Mouse (Mus musculus) MEL (cell line): ENCODE measurements around the gene Bcar1. TPM values are rescaled to one million over a fixed set of nuclear protein-coding genes. Genes with fewer than 3 reads are reported as not detected.

Experiments
- DNase-seq: peaks from one replicate; pipeline ENCODE4 v3.0.0; 2011; ENCODE audit warnings: low read depth, low spot score
- H3K27ac ChIP-seq: 2 replicates; pipeline ENCODE4 v1.5.1; 2012; ENCODE audit warnings: low read depth, mild to moderate bottlenecking, control low read depth, low read length, moderate library complexity; ENCODE audit not compliant: control insufficient read depth
- H3K27me3 ChIP-seq, 2 experiments: fragments of 150-350 bp in 1 of 2; sonication (generic) in 1 of 2; 2 replicates each; pipeline ENCODE4 v1.6.1; 2012; ENCODE audit warnings: low read length in 2 of 2, mild to moderate bottlenecking in 2 of 2, improper control_type of control experiment in 1 of 2, moderate library complexity in 1 of 2; ENCODE audit not compliant: insufficient read depth in 2 of 2, control insufficient read depth in 1 of 2
- H3K36me3 ChIP-seq, 2 experiments: 2 replicates each; pipeline ENCODE4 v1.6.1; 2012 to 2014; ENCODE audit warnings: low read length in 2 of 2, improper control_type of control experiment in 1 of 2, inconsistent platforms in 1 of 2, mild to moderate bottlenecking in 1 of 2; ENCODE audit not compliant: insufficient read depth in 2 of 2, control insufficient read depth in 1 of 2
- H3K4me1 ChIP-seq, 2 experiments: fragments of 150-350 bp in 1 of 2; sonication (generic) in 1 of 2; 2 replicates each; pipeline ENCODE4 v1.6.1; 2012; ENCODE audit warnings: low read length in 2 of 2, improper control_type of control experiment in 1 of 2, mild to moderate bottlenecking in 1 of 2; ENCODE audit not compliant: insufficient read depth in 2 of 2, control insufficient read depth in 1 of 2
- H3K4me3 ChIP-seq, 2 experiments: fragments of 150-350 bp in 1 of 2; sonication (generic) in 1 of 2; 2 replicates each; pipeline ENCODE4 v1.5.1; 2012; ENCODE audit warnings: low read depth in 2 of 2, low read length in 2 of 2, mild to moderate bottlenecking in 2 of 2, moderate library complexity in 2 of 2, control low read depth in 1 of 2, improper control_type of control experiment in 1 of 2; ENCODE audit not compliant: control insufficient read depth in 1 of 2, insufficient read depth in 1 of 2
- H3K79me2 ChIP-seq: 2 replicates; pipeline ENCODE4 v1.6.1; 2012; ENCODE audit warnings: mild to moderate bottlenecking, low read length, moderate library complexity; ENCODE audit not compliant: control insufficient read depth, poor library complexity, insufficient read depth
- H3K9ac ChIP-seq: 2 replicates; pipeline ENCODE4 v1.6.1; 2012; ENCODE audit warnings: low read depth, mild to moderate bottlenecking, control low read depth, low read length, moderate library complexity; ENCODE audit not compliant: control insufficient read depth, poor library complexity, severe bottlenecking
- H3K9me3 ChIP-seq: fragments of 150-350 bp; sonication (generic); replicated peaks from 2 replicates; pipeline ENCODE4 v1.6.1; 2012; ENCODE audit warnings: mild to moderate bottlenecking, low read length, improper control_type of control experiment, moderate library complexity; ENCODE audit not compliant: insufficient read depth
- CHD1 ChIP-seq: IDR thresholded peaks from 2 replicates; pipeline ENCODE4 v1.6.1; 2012; ENCODE audit warnings: low read depth, mild to moderate bottlenecking, inconsistent platforms, low read length, improper control_type of control experiment
- CHD2 ChIP-seq: IDR thresholded peaks from 2 replicates; pipeline ENCODE4 v1.6.1; 2011; ENCODE audit warnings: low read length, improper control_type of control experiment
- E2F4 ChIP-seq: IDR thresholded peaks from 2 replicates; pipeline ENCODE4 v1.6.1; 2011; ENCODE audit warnings: low read depth, low read length, improper control_type of control experiment, borderline replicate concordance
- ELF1 ChIP-seq: IDR thresholded peaks from 2 replicates; pipeline ENCODE4 v1.6.1; 2014; ENCODE audit warnings: low read depth, mild to moderate bottlenecking, inconsistent platforms, low read length, improper control_type of control experiment, moderate library complexity
- EP300 ChIP-seq, 2 experiments: IDR thresholded peaks; 2 replicates each; pipeline ENCODE4 v1.6.1; 2011; ENCODE audit warnings: improper control_type of control experiment in 2 of 2, low read length in 2 of 2, low read depth in 1 of 2, mild to moderate bottlenecking in 1 of 2
- ETS1 ChIP-seq: IDR thresholded peaks from 2 replicates; pipeline ENCODE4 v1.6.1; 2012; ENCODE audit warnings: low read depth, mild to moderate bottlenecking, inconsistent platforms, low read length, improper control_type of control experiment, moderate library complexity
- HCFC1 ChIP-seq: IDR thresholded peaks from 2 replicates; pipeline ENCODE4 v1.6.1; 2012; ENCODE audit warnings: low read depth, mild to moderate bottlenecking, inconsistent platforms, low read length, improper control_type of control experiment, moderate library complexity
- JUND ChIP-seq: IDR thresholded peaks from 2 replicates; pipeline ENCODE4 v1.6.1; 2011; ENCODE audit warnings: low read depth, mild to moderate bottlenecking, improper control_type of control experiment, low read length
- MAFK ChIP-seq: IDR thresholded peaks from 2 replicates; pipeline ENCODE4 v1.6.1; 2011; ENCODE audit warnings: low read depth, mild to moderate bottlenecking, low read length, improper control_type of control experiment, borderline replicate concordance
- MAX ChIP-seq: IDR thresholded peaks from 2 replicates; pipeline ENCODE4 v1.6.1; 2011; ENCODE audit warnings: low read length, improper control_type of control experiment
- MAZ ChIP-seq: IDR thresholded peaks from 2 replicates; pipeline ENCODE4 v1.6.1; 2012; ENCODE audit warnings: low read depth, mild to moderate bottlenecking, inconsistent platforms, low read length, improper control_type of control experiment
- MXI1 ChIP-seq: IDR thresholded peaks from 2 replicates; pipeline ENCODE4 v1.6.1; 2011; ENCODE audit warnings: mild to moderate bottlenecking, low read depth, low read length, improper control_type of control experiment
- MYC ChIP-seq: IDR thresholded peaks from 2 replicates; pipeline ENCODE4 v1.6.1; 2011; ENCODE audit warnings: low read depth, mild to moderate bottlenecking, low read length, improper control_type of control experiment, moderate library complexity
- POLR2A ChIP-seq, 2 experiments: IDR thresholded peaks; 2 replicates each; pipeline ENCODE4 v1.6.1; 2011 to 2012; ENCODE audit warnings: low read length in 2 of 2, mild to moderate bottlenecking in 2 of 2, control low read depth in 1 of 2, improper control_type of control experiment in 1 of 2, low read depth in 1 of 2, moderate library complexity in 1 of 2; ENCODE audit not compliant: control insufficient read depth in 1 of 2, insufficient read depth in 1 of 2, poor library complexity in 1 of 2
- SIN3A ChIP-seq: IDR thresholded peaks from 2 replicates; pipeline ENCODE4 v1.6.1; 2012; ENCODE audit warnings: low read length, improper control_type of control experiment, inconsistent platforms
- SMC3 ChIP-seq: IDR thresholded peaks from 2 replicates; pipeline ENCODE4 v1.6.1; 2011; ENCODE audit warnings: low read depth, low read length, improper control_type of control experiment
- TAL1 ChIP-seq: IDR thresholded peaks from 2 replicates; pipeline ENCODE4 v1.6.1; 2012; ENCODE audit warnings: mild to moderate bottlenecking, inconsistent platforms, low read length, moderate library complexity, mixed read lengths
- TBP ChIP-seq: IDR thresholded peaks from 2 replicates; pipeline ENCODE4 v1.8.0; 2011; ENCODE audit warnings: low read depth, low read length, improper control_type of control experiment
- ZC3H11A ChIP-seq: IDR thresholded peaks from 2 replicates; pipeline ENCODE4 v1.6.1; 2012; ENCODE audit warnings: low read depth, mild to moderate bottlenecking, inconsistent platforms, low read length, improper control_type of control experiment
- ZKSCAN1 ChIP-seq: IDR thresholded peaks from 2 replicates; pipeline ENCODE4 v1.6.1; 2012; ENCODE audit warnings: low read depth, mild to moderate bottlenecking, inconsistent platforms, low read length, improper control_type of control experiment, moderate library complexity
- polyA plus RNA-seq, 2 experiments: library from polyadenylated mRNA; stranded (reverse) in 1 of 2; unstranded in 1 of 2; fragments of >175 nt in 1 of 2; fragments of >200 nt in 1 of 2; gene quantifications; 2 replicates each; pipeline versions ENCODE4 v1.2.1 to v1.2.4; 2012; ENCODE audit warnings: low replicate concordance in 2 of 2, low read depth in 1 of 2; ENCODE audit not compliant: insufficient read length in 2 of 2, insufficient read depth in 1 of 2, missing spikeins in 1 of 2
- total RNA-seq: library from RNA; depleted of rRNA; stranded (reverse); fragments of 300-350 nt; gene quantifications from 2 replicates; pipeline ENCODE4 v1.2.3, GENCODE M21; 2012

Bcar1 gene
- total and polyA plus RNA-seq, 3 experiments, result 6.5 to 17.4 TPM; not detected in 1

DNA sequence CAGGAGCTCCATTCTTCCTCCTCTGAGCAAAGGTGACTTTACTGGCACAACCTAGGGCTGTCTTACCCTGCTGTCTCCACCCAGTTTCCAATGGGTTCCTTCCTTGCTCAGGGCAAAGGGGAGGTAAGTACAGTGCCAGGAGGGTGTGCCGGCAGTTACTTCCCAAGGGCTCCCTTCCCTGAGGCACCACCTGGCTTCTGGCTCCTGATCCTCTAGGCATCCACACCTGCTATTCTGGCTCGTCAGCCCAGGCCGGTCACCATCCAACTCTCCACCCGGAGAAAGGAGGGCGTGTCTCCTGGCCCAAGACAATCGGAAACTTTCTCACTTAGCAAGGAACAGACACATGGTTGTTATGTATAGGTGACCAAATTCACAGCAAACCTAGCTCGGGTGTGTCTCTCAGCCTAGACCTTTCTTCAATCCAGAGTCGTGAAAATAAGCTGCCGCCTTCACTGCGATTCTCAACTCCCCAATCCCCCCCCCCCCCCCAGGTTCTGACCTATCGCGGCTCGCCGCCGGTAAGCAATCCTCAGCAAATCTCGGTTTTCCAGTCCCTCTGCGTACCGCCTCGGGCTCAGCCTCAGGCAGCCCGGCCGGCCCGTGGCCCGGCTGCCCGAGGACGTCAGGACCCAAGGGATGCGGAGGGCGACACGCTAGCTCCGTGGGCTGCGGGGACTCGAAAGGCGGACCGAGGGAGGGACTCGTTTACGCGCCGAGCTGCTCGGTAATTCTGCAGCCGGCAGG is 12.2 kb downstream of the Bcar1 start:
- Histone ChIP-seq H3K4me1 (peaks cover 2 to 9% of the 10 kb centered on the region in 2 experiments; a peak in 1 of 4 replicates), H3K36me3 (no peaks in the 10 kb centered on the region), H3K9ac (peak overlapping the region; percentile 60), H3K4me3 (peak overlapping the region; percentile 56 to 85), H3K9me3 (no peaks in the 10 kb centered on the region), H3K27me3 (no peaks in the 10 kb centered on the region), H3K79me2 (no peaks in the 10 kb centered on the region), H3K27ac (no peak overlapping the region)
- DNase-seq, result no peak
- TF ChIP-seq SMC3 (no peak), TAL1 (no peak), MAFK (no peak), MAX (no peak), JUND (no peak), TBP (no peak), CHD1 (no peak), MYC (no peak), HCFC1 (no peak), ZKSCAN1 (no peak), SIN3A (no peak), POLR2A (IDR thresholded peaks at IDR 0.05; ENCODE audit: control insufficient read depth in 1 of 2, insufficient read depth in 1 of 2, low read depth in 1 of 2, low read length in 2 of 2, poor library complexity in 1 of 2) (no peak), CHD2 (no peak), MXI1 (no peak)

DNA sequence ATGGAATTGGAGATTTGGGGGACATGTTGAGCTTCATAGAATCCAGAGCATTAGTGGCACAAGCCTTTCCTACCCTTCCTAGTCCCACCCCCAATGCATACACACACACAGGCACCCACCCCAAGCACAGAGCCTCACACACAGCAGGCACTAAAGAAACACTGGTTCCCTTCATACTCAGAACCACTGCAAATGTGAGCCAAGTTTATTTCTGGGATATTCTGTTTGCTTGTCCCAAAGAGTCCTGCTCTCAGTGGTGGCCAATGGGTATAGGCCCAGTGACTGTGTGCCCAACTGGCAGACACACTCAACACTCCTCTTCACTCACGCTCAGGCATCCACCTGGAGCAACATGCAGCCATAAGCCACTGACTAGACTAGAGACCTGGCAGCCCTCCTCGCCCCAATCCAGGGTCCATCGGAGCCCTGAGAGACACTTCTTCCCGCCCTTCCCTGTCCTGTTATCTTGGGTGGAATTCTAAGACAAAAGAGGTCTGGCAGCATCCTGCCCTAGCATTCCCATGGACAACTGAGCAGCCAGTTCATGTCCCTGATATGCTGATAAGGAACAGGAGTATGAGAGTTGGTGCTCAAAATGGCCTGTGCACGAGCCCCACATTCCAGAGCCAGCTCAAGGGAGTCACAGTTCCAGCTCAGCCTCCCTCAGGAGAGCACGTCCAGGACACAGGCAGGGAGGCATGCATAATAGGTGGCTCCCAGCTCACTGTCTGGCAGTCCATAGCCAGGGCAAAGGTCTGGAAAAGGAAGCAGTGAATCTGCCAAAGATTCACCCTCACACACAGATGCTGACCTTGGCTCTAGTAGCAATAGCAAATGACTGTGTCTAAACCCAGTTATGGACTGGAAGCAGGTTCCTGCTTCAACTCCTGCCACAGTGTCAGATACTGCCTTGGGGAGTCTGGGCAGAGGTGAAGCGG is 14.1 kb downstream of the Bcar1 start:
- TF ChIP-seq EP300 (IDR thresholded peaks at IDR 0.05; ENCODE audit: low read depth in 1 of 2, low read length in 2 of 2), result no peak
- no peak for TF ChIP-seq HCFC1
- TF ChIP-seq MAZ, result no peak
- TF ChIP-seq ELF1, result no peak
- no peak for TF ChIP-seq ZC3H11A
- TF ChIP-seq MYC, result no peak
- TF ChIP-seq ETS1, result no peak
- no peak for TF ChIP-seq E2F4
- no peak for TF ChIP-seq ZKSCAN1
- TF ChIP-seq TBP, result no peak
- TF ChIP-seq, all 39 proteins: peak for 0
- peaks cover 2 to 9% of the 10 kb centered on the region in 2 experiments; a peak in 1 of 4 replicates for H3K4me1 ChIP-seq
- no peaks in the 10 kb centered on the region for H3K36me3 ChIP-seq
- H3K9me3 ChIP-seq, result no peaks in the 10 kb centered on the region
- H3K79me2 ChIP-seq, result no peaks in the 10 kb centered on the region
- H3K27ac ChIP-seq, result no peak overlapping the region
- no peaks in the 10 kb centered on the region for H3K27me3 ChIP-seq
- no peak overlapping the region for H3K9ac ChIP-seq
- no peak overlapping the region for H3K4me3 ChIP-seq
- DNase-seq, result no peak
